Mouse (Mus musculus): ENCODE results near the gene Prss56. TPM values are rescaled to one million over a fixed set of nuclear protein-coding genes. Genes with fewer than 3 reads are reported as not detected.

Gene Prss56
- total RNA-seq (2021): 1 to 10 TPM; 2.2 to 2.8 TPM

DNA sequence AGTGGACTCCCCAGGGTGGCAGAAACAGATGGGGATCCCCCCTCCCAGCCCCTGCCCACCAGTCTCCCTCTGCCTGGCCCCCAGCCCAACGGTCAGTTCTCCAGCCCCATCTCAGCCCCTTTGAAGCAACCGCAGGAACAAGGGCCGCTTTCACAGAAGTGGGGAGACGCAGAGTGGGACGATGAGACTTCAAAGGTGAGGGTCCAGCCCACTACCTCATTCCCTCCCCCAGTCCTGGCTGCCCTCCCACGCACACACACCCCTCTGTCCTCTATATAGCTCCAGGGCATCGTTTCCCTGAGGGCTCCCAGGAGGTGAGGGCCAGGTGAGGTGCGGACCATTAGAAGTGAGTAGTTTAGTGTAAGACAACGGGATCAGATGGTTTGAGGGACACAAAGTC, at the start of gene Prss56:
Gene Prss56, plus strand, starts transcription at position 301 of the 400 bp plus-strand sequence.
- intact Hi-C loops (cut with DNase I): no loop called here
- no peak for DNase-seq (ENCODE audit: extremely low spot score in 1 of 2, low spot score in 2 of 2)

DNA sequence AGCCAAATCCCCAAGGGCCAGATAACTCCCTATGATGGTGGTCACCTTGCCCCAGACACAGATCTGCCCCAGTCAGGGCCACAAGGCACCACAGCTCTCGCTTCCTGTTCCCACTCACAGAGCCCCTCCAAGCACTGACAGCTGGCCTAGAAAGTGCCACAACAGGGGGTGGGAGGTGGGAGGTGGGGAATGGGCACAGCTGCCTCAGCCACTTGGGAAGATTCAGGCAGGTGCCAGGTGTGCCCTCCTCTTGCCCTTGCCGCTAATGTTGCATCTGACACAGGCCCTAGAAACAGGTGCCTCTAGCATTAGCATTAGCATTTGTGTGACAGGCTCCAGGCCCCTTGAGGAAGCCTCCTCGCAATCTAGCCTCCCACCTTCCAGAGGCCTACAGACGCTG, 41.6 kb upstream of the Prss56 start:
- intact Hi-C loops (cut with DNase I): no loop called here
- DNase-seq (ENCODE audit: extremely low spot score in 1 of 2, low spot score in 2 of 2): no peak

DNA sequence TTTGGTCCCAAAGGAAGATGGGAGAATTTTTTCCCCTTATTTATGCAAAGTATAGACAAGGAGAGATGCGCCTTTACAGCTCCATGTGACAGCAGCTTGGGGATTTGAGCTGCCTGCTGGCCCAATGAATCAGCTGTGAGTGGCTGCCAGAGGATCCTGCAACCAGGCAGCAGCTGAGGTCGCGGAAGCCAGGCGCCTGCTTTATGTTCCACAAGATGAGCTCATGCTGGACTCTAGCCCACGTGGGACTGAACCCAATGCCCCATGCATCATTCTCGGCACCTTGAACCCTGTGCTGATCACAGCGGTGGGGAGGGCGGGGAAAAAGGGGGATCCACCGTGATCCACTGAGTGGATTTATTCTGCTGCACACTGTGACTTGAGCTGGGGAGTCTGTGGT, 40.7 kb upstream of the Prss56 start:
- DNase-seq (ENCODE audit: extremely low spot score in 1 of 2, low spot score in 2 of 2): no peak
- intact Hi-C loops (cut with DNase I): no loop called here

DNA sequence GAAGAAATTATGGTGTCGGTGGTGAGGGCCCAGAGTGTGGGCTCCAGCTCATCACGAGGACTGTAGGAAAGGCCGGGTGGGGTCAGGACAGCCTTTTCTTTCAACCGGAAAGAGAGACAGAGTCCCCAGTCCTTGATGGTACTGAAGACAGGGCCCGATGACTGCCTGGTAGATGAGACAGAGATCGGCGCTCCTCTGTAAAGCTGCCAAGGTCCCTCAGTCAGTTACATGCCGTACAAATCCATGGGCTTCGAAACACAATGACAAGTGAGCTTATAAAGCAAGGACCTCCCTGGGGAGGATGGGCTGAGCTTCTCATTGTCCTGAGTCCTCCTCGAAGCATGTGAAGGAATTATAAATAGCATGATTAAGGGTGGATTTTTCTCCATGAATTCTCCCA, 40.0 kb upstream of the Prss56 start:
- intact Hi-C loops (cut with DNase I): no loop called here
- DNase-seq (ENCODE audit: extremely low spot score in 1 of 2, low spot score in 2 of 2): no peak

DNA sequence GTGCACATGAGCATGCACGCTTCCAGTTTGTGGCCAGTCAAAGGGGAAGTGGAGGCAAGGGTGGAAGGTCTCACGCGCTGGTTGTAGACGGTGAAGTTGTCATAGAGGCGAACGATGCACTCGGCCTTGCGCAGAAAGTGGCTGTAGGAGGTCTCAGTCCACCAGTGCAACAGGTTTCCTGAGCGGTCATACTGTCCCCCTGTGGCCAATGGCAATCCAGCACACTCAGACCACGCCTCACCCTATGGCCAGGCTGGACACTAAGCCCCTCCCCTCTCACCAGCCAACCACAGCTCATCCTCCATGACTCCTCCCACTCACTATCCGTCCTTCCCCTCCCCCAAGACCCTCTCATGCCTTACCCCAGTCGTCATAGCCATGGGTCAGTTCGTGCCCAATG, 33.7 kb upstream of the Prss56 start:
- peak in 1 of 2 experiments; percentile 24 for DNase-seq (ENCODE audit: extremely low spot score in 1 of 2, low spot score in 2 of 2)
- intact Hi-C loops (cut with DNase I): no loop called here

DNA sequence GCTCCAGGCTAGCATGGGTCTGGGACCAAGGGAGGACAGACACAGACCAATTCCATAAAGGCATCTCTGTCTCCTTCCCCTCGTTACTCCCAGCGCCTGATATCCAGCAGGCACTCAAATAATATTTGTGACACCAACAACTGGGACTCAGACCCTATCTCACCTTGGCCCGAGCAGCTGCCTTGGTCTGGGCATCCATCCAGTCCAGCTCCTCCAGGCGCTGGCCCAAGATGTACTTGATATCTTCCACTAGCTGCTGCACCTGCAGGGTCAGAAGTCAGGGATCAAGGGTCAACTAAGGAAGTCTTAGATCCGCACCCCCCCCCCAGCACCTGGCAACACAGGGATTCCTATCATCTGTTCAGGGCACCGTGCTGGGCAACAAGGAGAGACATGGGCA, 31.8 kb upstream of the Prss56 start:
- intact Hi-C loops (cut with DNase I): no loop called here
- DNase-seq (ENCODE audit: extremely low spot score in 1 of 2, low spot score in 2 of 2): no peak

DNA sequence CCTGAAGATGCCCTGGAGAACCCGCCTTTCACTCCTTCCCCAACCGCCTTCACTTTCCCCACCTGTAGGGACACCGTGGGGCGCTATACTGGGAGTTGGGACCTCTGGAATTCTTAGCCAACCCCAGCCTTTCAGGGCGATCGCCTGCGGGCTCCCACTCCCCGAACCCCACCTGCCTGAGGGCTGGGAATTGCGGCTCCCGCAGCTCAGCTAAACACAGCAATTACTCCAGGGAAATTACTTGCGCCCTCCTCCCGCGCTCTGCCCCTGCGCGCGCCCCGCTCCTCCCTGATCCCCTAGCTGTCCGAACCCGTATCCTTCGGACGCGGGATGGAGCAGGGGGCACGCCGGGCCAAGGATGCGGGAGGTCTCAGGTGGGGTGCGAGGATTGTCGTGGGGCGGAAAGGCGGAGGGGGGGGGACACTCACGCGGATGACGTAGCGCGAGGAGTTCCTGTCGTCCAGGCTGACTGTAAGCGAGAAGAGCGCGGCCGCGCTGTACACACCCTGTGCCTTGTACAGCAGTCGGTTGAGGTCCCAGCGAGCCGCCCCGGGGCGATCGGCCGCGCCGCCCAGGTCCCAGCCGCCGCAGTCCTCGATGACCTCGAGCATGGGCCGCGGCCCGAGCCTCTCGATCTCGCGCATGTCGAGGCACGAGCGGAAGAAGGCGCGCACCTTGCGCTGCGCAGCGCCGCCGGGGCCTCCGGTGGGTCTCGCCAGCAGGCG, 29.2 kb upstream of the Prss56 start:
- intact Hi-C loops (cut with DNase I): no loop called here
- peak in 1 of 2 experiments; percentile 26 for DNase-seq (ENCODE audit: extremely low spot score in 1 of 2, low spot score in 2 of 2)

DNA sequence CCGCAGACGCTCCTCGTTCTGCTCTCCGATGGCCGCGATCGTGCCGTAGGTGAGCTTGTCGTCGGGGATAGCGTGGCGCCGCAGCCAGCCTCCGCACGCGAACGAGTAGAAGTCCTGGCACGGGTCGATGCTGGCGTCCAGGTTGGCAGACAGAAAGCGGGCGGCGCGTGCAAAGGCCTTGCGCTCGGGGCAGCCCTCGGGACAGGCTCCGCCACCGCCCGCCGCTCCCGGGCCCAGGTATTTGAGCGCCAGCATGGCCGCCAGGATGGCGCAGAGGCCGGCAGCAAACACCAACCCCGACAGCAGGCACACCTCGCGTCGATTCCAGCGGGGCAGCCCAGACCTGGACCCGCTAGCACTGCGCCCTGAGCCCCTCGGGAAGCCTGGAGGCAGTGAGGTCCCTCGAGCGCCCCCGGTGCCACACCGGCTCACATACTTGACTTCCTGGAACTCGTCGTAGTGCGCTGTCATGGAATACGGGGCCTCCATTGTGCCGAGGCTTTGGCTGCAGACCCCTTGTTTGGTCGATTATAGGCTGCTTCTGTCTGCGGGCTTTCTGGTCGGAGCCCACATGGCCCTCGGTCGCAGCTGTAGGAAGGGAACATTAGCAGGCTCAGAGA, 28.5 kb upstream of the Prss56 start:
- DNase-seq (ENCODE audit: extremely low spot score in 1 of 2, low spot score in 2 of 2): peak in 1 of 2 experiments; percentile 22
- intact Hi-C loops (cut with DNase I): no loop called here

DNA sequence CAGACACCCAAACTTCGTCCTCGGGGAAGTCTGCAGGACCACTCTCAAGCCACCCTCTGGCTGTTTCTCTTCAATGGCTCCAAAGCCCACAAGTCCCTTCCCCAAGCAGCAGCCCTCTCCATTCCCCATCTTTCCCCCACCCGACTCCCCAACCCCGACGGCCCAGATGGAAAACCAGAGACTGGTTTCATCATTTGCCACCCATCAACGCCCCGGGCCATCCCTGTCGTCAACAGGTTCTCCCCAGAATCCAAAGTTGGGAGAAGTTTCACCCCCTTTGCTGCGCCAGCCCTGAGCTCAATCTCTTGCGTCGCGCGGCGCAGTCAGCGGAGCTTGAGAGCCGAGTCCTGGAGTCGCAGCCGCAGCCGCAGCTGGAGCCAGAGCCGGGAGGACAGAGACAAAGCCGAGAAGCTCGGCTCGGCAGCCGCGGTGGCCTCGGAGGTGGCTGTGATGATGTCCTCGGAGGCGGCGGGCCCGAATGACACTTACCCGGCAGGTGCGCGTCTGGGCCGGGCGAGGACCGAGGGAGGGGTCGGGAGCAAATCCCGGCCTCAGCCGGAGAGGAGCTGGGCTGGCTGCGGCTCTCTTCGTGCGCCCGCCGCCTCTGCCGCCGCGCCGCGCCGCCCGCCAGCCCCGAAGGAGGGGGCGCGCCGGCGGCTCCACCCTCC, 27.4 kb upstream of the Prss56 start:
- intact Hi-C loops (cut with DNase I): no loop called here
- DNase-seq (ENCODE audit: extremely low spot score in 1 of 2, low spot score in 2 of 2): peak in 1 of 2 experiments; percentile 36

DNA sequence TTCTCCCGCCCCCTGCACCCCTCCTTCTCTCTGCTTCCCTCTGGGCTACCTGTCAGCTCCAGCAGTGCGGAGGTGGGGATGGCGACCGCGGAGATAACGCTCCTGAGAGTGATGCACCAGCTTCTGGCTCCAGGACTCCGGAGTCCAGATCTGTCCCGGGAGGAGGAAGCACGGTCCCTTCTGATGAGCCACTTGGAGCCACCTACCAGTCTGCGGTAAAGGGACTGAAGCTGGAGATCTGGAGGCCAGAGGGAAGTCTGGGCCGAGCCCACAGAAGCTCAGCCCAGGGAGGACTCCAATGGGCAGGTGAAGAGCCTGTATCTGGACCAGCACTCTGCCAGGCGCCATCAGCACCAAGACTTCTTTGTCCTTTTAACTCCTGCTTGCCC, 26.9 kb upstream of the Prss56 start, which contains the start of gene Ecel1:
Gene Ecel1, minus strand, starts transcription at position 323 of the 389 bp plus-strand sequence.
- DNase-seq (ENCODE audit: extremely low spot score in 1 of 2, low spot score in 2 of 2): no peak
- intact Hi-C loops (cut with DNase I): no loop called here

DNA sequence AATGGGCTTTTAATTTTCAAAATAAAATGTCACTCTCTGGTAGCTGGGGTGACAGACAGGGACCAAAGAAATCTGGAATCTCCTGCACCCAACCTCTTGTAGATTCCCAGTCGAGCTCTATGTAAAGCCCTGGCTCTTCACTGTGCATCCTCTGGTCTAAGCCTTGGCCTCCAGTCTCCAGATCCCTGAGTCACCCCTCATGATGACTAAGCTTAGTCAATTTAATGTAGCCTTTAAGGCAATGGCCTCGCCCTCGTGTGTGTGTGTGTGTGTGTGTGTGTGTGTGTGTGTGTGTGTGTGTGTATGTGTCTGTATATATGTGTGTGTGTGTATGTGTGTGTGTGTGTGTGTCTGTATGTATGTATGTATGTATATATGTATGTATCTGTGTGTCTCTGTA, 23.7 kb upstream of the Prss56 start:
- intact Hi-C loops (cut with DNase I): no loop called here
- DNase-seq (ENCODE audit: extremely low spot score in 1 of 2, low spot score in 2 of 2): no peak

DNA sequence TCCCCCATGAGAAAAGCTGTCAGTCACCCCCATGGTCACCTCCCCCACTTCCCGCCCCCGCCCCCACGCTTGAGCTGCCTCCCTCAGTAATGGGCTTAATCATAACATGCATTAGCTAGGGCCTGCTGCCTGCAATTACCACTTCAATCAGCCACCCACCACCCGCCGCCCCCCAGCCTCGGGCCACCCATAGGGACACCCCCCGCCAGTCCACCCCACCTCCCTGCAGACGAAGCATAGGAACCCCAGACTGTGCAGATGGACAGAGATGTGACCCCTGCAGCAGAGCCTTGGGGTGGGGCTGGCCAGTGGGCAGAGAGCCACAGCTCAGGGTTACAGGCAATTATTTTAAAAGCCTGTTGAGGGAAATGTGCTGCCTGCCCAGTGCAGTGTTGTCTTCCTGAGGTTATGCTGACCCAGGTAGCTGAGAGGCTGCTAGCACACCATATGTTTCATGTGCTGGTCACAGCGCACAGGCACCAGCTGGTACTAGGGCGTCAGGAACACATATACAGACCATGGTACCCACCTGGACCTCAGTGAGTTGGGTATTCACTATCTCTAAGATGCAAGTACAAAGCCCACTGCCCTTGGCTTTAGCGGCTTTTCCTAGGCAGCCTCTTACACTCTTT, 18.8 kb upstream of the Prss56 start:
- DNase-seq (ENCODE audit: extremely low spot score in 1 of 2, low spot score in 2 of 2): no peak

DNA sequence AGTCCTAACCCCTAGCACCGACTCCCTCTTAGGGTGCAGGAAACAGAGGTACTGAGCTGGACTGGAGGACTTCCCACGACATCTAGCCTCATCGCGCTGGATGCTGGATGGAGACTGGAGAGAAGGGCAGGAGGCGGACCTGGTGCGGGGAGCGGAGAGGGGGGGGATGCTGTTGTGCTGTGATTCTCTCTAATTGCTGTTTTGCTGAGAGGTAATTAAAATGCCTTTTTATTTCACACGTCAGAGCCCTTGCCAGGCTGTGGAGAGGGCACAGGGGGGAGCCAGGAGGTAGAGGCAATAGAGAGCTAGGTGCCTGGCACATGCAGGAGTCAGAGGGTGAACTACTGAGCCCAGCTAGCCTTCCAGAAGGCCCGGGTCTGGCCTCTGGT, 18.3 kb upstream of the Prss56 start:
- intact Hi-C loops (cut with DNase I): no loop called here
- DNase-seq (ENCODE audit: extremely low spot score in 1 of 2, low spot score in 2 of 2): no peak

More for the DNA sequence above, 18.8 kb upstream of the Prss56 start:
- intact Hi-C loops (cut with DNase I): no loop called here

DNA sequence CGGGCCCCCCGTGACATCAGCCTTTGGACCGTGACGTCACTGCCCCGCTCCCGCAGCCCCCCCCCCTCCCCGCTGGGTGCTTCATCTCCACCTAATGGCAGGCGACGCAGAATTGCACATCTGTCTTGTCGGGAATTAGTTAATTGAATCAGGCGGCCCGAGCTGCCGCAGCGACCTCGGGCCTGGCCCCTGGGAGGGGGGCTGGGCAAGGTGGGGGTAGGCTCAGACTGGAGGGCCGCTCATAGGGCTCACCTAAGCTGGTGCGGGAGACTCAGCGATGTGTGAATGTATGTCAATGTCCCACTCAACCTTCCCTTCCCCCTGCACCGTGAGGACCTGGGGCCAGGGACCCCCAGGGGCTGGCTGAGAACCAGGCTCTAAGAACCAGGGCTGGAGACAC, 12.7 kb upstream of the Prss56 start:
- intact Hi-C loops (cut with DNase I): no loop called here
- DNase-seq (ENCODE audit: extremely low spot score in 1 of 2, low spot score in 2 of 2): peak in 1 of 2 experiments; percentile 21

DNA sequence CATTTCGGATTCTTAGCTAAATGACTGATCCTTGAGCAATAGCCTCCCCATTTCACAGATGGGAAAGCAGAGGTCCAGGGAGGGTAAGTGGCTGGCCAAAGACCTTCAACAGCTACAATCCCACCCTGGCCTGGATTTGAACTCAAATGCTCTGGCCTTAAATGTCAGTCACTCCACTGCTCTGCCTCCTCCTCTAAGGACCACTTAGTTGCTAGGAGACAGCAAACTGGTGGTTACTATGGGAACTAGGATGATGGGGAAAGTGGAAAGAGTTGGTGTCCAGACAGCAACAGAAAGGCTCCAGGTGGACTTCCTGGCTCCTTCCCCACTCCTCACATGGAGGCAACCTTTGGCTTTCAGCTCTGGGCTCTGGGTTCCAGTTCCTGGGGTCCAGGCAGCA, 11.8 kb upstream of the Prss56 start:
- intact Hi-C loops (cut with DNase I): no loop called here
- no peak for DNase-seq (ENCODE audit: extremely low spot score in 1 of 2, low spot score in 2 of 2)

DNA sequence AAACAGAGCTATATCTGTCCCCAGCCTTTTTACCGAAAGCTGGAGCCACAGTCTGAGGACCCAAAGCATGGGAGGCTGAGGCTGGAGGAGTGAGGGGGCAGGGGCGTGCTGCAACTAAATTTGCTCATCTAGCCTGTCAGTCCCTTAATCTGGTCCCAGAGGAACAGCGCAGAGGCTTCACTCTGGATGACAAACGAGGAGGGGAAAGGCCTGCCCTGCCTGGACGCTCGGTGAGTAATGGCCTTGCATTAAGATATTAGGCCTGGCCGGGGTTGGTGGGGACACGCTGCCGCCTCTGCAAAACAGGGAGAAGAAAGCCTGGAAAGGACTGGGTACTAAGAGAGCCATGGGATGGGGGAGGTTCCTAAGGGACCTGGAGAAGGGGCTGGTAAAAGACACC, 10.8 kb upstream of the Prss56 start:
- intact Hi-C loops (cut with DNase I): no loop called here
- DNase-seq (ENCODE audit: extremely low spot score in 1 of 2, low spot score in 2 of 2): no peak

DNA sequence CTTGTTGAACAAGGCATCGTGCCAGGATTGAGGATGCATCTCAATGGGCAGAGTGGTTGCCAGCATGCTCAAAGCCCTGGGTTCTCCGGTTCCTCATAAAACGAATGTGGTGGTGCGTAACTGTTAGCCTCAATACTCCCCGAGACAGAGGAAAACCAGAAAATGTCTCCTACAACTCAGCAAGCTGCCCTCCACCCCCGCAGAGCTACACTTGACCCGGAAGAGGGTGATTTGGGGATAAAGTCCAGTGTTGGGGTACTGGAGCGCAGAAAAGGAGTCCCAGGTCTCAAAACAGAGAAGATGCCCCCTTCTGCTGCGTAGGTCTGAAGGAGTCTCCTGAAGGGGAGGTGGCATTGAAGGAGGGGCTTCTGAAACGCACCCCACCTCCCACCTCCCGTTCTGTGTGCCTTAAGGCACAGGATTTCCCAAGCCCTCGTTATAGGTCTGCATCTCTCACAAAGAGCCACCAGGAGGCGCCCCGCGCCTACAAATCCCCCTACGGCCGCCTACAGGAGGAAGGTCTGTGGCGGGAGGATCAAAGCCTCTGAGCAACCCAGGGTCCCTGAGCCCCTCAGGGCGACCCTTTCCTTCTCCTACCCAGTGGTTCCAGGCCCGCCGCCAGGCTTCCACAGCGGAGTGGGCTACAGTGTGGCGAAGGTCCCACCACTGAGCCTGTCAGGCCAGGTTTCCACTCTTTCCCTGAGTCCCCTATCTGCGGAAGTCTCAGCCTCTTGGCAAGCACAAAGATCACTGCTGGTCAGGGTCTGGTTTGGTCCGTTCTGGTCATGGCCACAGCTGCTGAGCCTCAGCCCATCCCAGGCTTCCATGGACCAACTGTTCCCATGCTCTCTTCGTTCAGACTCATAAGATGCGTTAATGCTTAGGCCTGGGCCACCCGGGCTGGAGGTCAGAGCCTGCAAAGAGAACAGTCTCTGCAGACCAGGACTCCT, 8.8 kb upstream of the Prss56 start:
- intact Hi-C loops (cut with DNase I): no loop called here
- DNase-seq (ENCODE audit: extremely low spot score in 1 of 2, low spot score in 2 of 2): peak; percentile 46 to 75

DNA sequence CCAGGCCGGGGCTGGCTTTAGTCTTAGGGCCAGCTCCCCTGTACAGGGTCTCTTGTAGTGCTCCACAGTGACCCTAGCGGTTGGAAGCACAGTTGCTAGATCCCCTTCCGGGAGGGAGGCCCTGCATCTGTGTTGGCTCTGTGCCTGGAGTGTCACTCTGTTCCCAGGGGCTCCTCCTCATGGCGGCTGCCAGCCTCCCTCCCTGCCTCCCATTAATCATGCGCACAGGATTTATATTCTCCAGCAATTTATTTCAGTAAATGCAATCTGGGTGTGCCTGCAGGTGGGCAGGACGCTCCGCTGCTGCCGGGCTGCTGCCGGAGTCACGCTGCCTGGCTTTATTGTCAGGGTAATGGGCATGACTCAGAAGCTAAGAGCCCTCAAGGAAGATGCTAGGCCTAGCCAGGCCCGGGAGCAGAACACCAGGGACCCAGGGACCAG, 7.2 kb upstream of the Prss56 start:
- intact Hi-C loops (cut with DNase I): no loop called here
- DNase-seq (ENCODE audit: extremely low spot score in 1 of 2, low spot score in 2 of 2): peak; percentile 62 to 85

DNA sequence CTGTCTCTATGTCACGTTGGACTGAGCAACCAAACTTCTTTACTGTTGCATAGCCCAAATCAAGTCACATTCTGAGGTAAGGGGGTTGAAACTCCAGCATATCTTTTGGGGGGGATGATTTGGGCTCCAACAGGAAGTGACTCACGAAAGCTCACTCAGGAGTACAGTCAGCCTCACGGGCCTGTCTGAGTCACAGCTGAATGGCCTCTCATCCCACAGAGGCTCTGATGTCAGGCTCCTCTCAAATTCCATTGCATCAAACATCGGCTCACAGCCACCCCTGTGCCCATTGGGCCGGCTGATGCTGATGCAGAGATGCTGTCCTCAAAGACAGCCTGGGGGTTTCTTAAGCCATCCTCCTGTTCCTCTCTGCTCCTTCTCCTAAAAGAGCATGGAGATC, 2.2 kb upstream of the Prss56 start:
- DNase-seq (ENCODE audit: extremely low spot score in 1 of 2, low spot score in 2 of 2): no peak
- intact Hi-C loops (cut with DNase I): no loop called here

Data from left cerebral cortex, postnatal 10 days (tissue).